Mouse (Mus musculus) layer of hippocampus, adult 18-20 months (tissue): ENCODE measurements at regions not wholly inside any gene's neighbourhood (a gene's known extent, or its start where the extent isn't known, plus 50 kb on each side); places are given as distances from the start of the nearest gene placed in this dataset.

Source experiments
- DNase-seq, 2 experiments: peaks; one replicate each; pipeline ENCODE4 v3.0.0; 2022; ENCODE audit warnings: low spot score in 2 of 2

GRCm38 (mm10) chr9:98690839-98691516 lies 89.5 kb upstream of the Mrps22 start:
- peak; percentile 18 to 66 for DNase-seq

DNA sequence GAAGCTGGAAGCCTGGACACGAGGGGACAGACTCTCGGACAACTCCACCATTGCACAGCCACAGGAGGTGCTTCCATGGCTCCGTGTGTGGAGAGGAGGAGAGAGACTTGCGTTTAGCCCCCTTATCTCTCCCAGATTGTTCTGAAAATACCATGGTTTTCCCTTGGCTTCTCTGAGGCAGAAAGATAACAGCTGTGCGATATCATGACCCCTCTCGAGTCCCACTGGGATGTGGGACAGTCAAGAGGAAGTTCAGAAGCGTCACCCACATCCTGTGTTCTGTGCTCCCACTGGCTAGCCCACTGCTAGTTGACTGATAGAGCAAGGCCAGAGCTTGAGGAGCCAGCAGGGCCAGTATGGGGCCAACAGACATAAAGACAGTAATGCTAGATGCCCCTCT lies 84.1 kb upstream of the Mrps22 start:
- no peak for DNase-seq

GRCm38 (mm10) chr9:98684336-98684735 lies 82.9 kb upstream of the Mrps22 start:
- no peak for DNase-seq

DNA sequence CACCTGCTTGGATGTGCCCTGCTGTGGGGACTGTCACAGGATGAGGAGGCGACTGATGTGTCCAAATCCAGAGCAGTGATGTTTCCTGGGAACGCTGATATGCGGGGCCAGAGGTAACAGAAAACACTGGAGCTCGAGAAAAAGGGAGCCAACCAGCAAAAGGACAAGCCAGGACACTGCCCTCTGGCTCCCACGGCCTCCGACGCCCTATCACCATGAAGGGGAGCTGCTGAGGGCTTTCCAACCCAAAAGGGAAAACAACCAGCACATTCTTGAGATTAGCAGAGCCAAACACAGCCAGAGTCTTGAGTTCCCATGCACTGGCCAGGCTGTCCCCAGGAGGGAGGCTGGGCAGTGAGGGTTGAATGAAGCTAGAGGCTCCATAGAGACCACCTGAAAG lies 74.2 kb upstream of the Mrps22 start:
- no peak for DNase-seq

- DNase-seq: no peak
These were observed 72.1 kb upstream of the Mrps22 start for GRCm38 (mm10) chr9:98673461-98674114.

DNA sequence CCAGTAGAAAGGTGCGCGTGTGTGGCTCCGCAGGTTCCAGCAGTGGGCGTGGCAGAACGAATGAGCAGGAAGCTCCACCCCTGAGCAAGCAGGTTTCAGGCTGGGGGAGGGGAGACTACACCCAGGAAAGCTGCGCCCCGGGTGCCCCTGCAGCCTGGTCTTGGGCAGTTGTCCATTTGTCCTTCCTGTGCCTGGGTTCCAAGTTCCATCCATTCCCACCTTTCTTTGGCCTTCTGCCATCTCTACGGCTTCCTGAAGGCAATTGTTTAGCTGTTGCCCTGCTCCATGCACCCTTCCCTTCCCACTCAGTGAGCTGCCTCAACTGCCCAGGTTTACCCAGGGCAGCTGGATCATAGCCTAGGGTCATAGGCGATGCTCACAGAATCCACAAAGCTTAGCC lies 70.9 kb upstream of the Mrps22 start:
- no peak for DNase-seq

- no peak for DNase-seq
These were observed 67.2 kb upstream of the Mrps22 start for GRCm38 (mm10) chr9:98668423-98669330.

- DNase-seq: no peak
These were observed 65.6 kb upstream of the Mrps22 start for GRCm38 (mm10) chr9:98667072-98667471.

DNA sequence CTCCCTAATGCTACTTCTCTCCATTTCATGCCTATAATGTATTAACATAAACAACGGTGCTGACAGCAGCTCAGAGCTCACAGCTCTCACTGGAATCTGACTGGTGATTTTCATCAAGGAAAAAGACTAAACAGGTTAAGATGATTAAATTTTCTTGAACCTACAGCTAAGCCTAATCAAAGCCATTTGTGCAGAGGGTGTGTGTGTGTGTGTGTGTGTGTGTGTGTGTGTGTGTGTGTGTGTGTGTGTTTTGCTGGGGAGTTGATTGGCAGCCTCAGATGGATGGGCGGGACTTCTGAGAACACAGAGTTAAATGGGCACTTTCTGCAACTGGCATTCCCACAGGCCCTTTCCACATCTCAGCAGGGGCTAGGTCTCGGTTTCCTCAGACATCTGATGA lies 61.6 kb upstream of the Mrps22 start:
- DNase-seq: no peak

- no peak for DNase-seq
These were observed 50.2 kb upstream of the Mrps22 start for GRCm38 (mm10) chr9:98651681-98652080.
